Mouse (Mus musculus): ENCODE results near the gene H2-Q4. TPM values are rescaled to one million over a fixed set of nuclear protein-coding genes. Genes with fewer than 3 reads are reported as not detected.
A peak's percentile ranks its signal among the peaks of the same experiment; 100 is the strongest.
"Not testable (repeated sequence)": the region's sequence is repeated elsewhere in the genome, so short reads cannot be mapped to it uniquely, and the experiment has no call there.

The H2-Q4 gene
- polyA plus RNA-seq, 1 experiment from 2014 or later: 1.5 TPM

DNA sequence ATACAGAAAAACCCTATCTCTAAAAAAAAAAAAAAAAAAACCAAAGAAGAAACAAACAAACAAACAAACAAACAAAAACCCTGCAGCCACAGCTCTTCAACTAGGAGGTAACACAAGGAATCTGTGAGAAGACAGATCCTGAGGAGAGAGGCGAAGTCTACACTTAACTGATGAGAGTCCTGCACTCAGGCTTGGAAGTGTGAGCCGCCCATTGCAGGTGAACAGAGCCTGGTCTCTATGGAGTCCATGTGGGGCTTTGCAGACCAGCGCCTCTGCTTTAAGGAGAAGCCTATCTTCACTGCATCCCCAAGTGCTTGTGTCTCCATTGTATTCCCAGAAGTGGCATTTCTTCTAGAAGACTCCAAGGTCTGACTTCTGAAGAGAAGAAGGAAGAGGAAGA is 44.7 kb downstream of the H2-Q4 start:
- 73% methylated on average over 3 of the region's 3 CpGs for WGBS
- not testable (repeated sequence) for H3K9ac ChIP-seq (ENCODE audit: low read depth, low read length); H3K27me3 ChIP-seq (ENCODE audit: control insufficient read depth, insufficient read depth, low read length); H3K27ac ChIP-seq (ENCODE audit: low read depth, low read length); H3K9me3 ChIP-seq (ENCODE audit: control insufficient read depth, low read length); ATAC-seq (ENCODE audit: low FRiP score); DNase-seq (ENCODE audit: low spot score); H3K4me3 ChIP-seq (ENCODE audit: low read depth, low read length); H3K36me3 ChIP-seq (ENCODE audit: control insufficient read depth, insufficient read depth, low read length); H3K4me2 ChIP-seq (replicated peaks; ENCODE audit: low read depth, low read length); H3K4me1 ChIP-seq (replicated peaks; ENCODE audit: control insufficient read depth, insufficient read depth, low read length)

DNA sequence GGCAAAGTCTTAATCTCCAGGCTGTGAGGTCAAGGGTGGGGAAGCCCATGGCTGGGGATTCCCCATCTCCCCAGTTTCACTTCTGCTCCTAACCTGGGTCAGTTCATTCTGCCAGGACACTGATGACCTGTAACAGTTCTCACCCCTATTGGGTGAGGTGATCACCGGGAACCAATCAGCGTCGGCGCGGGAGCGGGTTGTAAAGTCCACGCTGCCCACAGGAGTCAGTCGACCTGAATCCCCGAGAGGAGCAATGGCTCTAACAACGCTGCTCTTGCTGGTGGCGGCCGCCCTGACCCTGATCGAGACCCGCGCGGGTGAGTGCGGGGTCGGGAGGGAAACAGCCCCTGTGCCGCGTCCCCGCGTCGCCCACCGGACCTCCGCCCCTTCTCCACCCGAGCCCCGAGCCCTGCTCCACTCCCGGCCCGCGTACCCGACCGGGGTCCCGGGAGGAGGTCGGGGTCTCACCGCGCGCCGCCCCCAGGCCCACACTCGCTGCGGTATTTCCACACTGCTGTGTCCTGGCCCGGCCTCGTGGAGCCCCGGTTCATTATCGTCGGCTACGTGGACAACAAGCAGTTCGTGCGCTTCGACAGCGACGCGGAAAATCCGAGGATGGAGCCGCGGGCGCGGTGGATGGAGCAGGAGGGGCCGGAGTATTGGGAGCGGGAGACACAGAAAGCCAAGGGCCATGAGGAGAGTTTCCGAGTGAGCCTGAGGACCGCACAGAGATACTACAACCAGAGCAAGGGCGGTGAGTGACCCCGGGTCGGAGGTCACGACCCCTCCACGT is 45.4 kb downstream of the H2-Q4 start, which contains the start of gene H2-Q6:
H2-Q6 (plus strand) TSS at position 227 of the 793 bp plus-strand sequence.
- not testable (repeated sequence) for H3K9me3 ChIP-seq (ENCODE audit: control insufficient read depth, low read length); H3K4me1 ChIP-seq (replicated peaks; ENCODE audit: control insufficient read depth, insufficient read depth, low read length); H3K27me3 ChIP-seq (ENCODE audit: control insufficient read depth, insufficient read depth, low read length); H3K27ac ChIP-seq (ENCODE audit: low read depth, low read length); H3K36me3 ChIP-seq (ENCODE audit: control insufficient read depth, insufficient read depth, low read length)
- ATAC-seq (ENCODE audit: low FRiP score) (peak; percentile 73), DNase-seq (ENCODE audit: low spot score) (peak; percentile 66)
- Histone ChIP-seq H3K4me3 (ENCODE audit: low read depth, low read length) (peak within 1 kb of the TSS; percentile 36), H3K9ac (ENCODE audit: low read depth, low read length) (peak within 1 kb of the TSS; percentile 40; the same call in 1 of the 2 replicates), H3K4me2 (replicated peaks; ENCODE audit: low read depth, low read length) (peak within 1 kb of the TSS; percentile 69)
- 3% methylated on average over 49 of the region's 66 CpGs for WGBS

DNA sequence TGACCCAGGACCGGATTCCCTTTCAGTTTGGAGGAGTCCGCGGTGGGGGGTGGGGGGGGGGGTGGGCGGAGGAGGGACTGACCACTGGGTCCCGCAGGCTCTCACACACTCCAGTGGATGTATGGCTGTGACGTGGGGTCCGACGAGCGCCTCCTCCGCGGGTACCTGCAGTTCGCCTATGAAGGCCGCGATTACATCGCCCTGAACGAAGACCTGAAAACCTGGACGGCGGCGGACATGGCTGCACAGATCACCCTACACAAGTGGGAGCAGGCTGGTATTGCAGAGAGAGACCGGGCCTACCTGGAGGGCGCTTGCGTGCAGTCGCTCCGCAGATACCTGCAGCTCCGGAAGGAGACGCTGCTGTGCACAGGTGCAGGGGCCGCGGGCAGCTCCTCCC is 46.1 kb downstream of the H2-Q4 start:
- not testable (repeated sequence) for H3K27me3 ChIP-seq (ENCODE audit: control insufficient read depth, insufficient read depth, low read length); H3K36me3 ChIP-seq (ENCODE audit: control insufficient read depth, insufficient read depth, low read length); H3K27ac ChIP-seq (ENCODE audit: low read depth, low read length); H3K9ac ChIP-seq (ENCODE audit: low read depth, low read length); H3K4me1 ChIP-seq (replicated peaks; ENCODE audit: control insufficient read depth, insufficient read depth, low read length); H3K9me3 ChIP-seq (ENCODE audit: control insufficient read depth, low read length)
- ATAC-seq (ENCODE audit: low FRiP score) (peak; percentile 21; the same call in 1 of the 2 replicates), DNase-seq (ENCODE audit: low spot score) (peak; percentile 48)
- 17% methylated on average over 28 of the region's 28 CpGs for WGBS
- Histone ChIP-seq H3K4me2 (replicated peaks; ENCODE audit: low read depth, low read length) (peak overlapping the region; percentile 69), H3K4me3 (ENCODE audit: low read depth, low read length) (peak overlapping the region; percentile 36; the same call in 1 of the 2 replicates)

DNA sequence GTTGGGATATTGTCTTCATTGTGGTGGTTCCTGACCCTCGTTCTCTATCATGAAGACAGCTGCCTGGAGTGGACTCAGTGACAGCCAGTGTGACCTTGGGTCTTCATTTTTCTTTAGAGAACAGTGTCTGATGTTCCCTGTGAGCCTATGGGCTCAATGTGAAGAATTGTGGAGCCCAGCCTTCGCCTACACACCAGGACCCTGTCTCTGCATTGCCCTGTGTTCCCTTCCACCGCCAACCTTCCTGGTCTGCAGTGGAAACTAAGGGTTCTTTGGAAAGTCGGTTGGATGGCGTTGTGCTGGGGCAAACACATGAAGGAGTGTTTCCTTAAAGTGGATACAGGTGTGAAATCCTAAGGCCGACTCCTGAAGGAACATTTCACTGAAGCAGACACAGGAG is 49.5 kb downstream of the H2-Q4 start:
- 90% methylated on average over 6 of the region's 6 CpGs for WGBS
- H3K36me3 ChIP-seq (ENCODE audit: control insufficient read depth, insufficient read depth, low read length); H3K4me3 ChIP-seq (ENCODE audit: low read depth, low read length); H3K9ac ChIP-seq (ENCODE audit: low read depth, low read length); H3K27ac ChIP-seq (ENCODE audit: low read depth, low read length); H3K4me2 ChIP-seq (replicated peaks; ENCODE audit: low read depth, low read length); H3K4me1 ChIP-seq (replicated peaks; ENCODE audit: control insufficient read depth, insufficient read depth, low read length); ATAC-seq (ENCODE audit: low FRiP score); DNase-seq (ENCODE audit: low spot score); H3K9me3 ChIP-seq (ENCODE audit: control insufficient read depth, low read length); H3K27me3 ChIP-seq (ENCODE audit: control insufficient read depth, insufficient read depth, low read length): not testable (repeated sequence)

DNA sequence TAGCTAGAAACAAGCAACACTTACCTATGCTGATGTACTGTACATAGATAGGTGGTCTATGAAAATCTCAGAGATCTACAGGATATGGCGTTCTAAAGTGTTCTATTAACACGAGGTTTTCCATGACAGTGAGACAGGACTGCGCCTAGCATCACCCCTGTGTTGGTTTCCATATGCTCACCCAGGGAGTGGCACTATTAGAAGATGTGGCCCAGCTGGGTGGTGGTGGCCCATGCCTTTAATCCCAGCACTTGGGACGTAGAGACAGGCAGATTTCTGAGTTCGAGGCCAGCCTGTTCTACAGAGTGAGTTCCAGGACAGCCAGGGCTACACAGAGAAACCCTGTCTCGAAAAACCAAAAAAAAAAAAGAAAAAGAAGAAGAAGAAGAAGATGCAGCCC is 51.3 kb downstream of the H2-Q4 start:
- ATAC-seq (ENCODE audit: low FRiP score); H3K36me3 ChIP-seq (ENCODE audit: control insufficient read depth, insufficient read depth, low read length); H3K4me1 ChIP-seq (replicated peaks; ENCODE audit: control insufficient read depth, insufficient read depth, low read length); H3K9me3 ChIP-seq (ENCODE audit: control insufficient read depth, low read length); H3K27ac ChIP-seq (ENCODE audit: low read depth, low read length); H3K9ac ChIP-seq (ENCODE audit: low read depth, low read length); DNase-seq (ENCODE audit: low spot score); H3K27me3 ChIP-seq (ENCODE audit: control insufficient read depth, insufficient read depth, low read length); H3K4me3 ChIP-seq (ENCODE audit: low read depth, low read length); H3K4me2 ChIP-seq (replicated peaks; ENCODE audit: low read depth, low read length): not testable (repeated sequence)
- WGBS: 84% methylated on average over 6 of the region's 6 CpGs

DNA sequence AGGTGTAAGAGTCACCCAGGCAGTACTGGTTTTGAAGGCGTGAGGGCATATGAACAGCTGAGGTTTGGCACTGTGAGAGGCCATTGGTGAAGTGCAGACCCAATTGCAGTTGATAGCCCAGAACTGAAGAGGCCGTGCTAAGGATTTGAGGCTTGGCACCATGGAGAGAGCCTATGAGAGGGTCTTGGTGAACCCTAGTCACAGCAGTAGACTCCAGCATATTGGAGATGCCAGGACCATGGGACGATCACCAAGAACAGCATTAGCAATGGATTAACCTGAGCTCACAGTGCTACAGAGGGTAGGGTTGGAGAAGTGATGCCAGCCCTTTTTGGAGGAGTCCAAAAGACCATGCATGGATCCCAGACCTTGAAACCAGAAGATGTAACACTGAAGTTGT is 52.8 kb downstream of the H2-Q4 start:
- H3K4me2 ChIP-seq (replicated peaks; ENCODE audit: low read depth, low read length); H3K9me3 ChIP-seq (ENCODE audit: control insufficient read depth, low read length); ATAC-seq (ENCODE audit: low FRiP score); H3K27me3 ChIP-seq (ENCODE audit: control insufficient read depth, insufficient read depth, low read length); H3K4me3 ChIP-seq (ENCODE audit: low read depth, low read length); H3K27ac ChIP-seq (ENCODE audit: low read depth, low read length); DNase-seq (ENCODE audit: low spot score); H3K36me3 ChIP-seq (ENCODE audit: control insufficient read depth, insufficient read depth, low read length); H3K4me1 ChIP-seq (replicated peaks; ENCODE audit: control insufficient read depth, insufficient read depth, low read length); H3K9ac ChIP-seq (ENCODE audit: low read depth, low read length): not testable (repeated sequence)
- 88% methylated on average over 2 of the region's 3 CpGs for WGBS

DNA sequence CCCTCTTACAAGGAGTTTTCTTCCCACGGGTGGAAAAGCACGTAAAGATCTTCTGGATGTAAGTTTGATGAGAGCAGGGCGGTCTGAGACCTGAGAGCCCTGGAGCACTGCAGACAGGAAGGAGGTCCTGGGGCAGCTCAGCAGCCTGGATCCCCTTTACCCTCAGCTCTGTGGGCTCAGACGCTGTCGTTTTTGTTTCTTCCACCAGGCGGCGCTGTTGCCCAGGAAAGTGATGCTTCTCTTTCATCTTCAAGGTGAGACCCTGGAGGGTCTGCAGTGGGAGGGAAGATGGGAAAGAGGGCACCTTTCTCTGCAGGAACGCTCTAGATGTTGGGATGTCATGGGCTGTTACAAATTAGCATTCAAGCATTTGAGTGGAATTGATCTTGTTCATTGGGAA is 55.4 kb downstream of the H2-Q4 start:
- WGBS: 7% methylated on average over 8 of the region's 8 CpGs
- not testable (repeated sequence) for ATAC-seq (ENCODE audit: low FRiP score); H3K9me3 ChIP-seq (ENCODE audit: control insufficient read depth, low read length)

More for the DNA sequence above, 55.4 kb downstream of the H2-Q4 start:
- not testable (repeated sequence) for H3K27ac ChIP-seq (ENCODE audit: low read depth, low read length); H3K4me2 ChIP-seq (replicated peaks; ENCODE audit: low read depth, low read length); H3K36me3 ChIP-seq (ENCODE audit: control insufficient read depth, insufficient read depth, low read length); H3K4me3 ChIP-seq (ENCODE audit: low read depth, low read length); H3K9ac ChIP-seq (ENCODE audit: low read depth, low read length); H3K4me1 ChIP-seq (replicated peaks; ENCODE audit: control insufficient read depth, insufficient read depth, low read length); H3K27me3 ChIP-seq (ENCODE audit: control insufficient read depth, insufficient read depth, low read length)
- peak; percentile 82 for DNase-seq (ENCODE audit: low spot score)

Other genes starting within 250 kb of the H2-Q4 start
- gene Apom, start 247.6 kb upstream of the H2-Q4 start, polyA plus RNA-seq (2014; fragmentation: Nextera tagmentation; extraction: Ambion mirVana): 0.34 and 0.49 TPM in 2 replicates
- 105 and 117 TPM in 2 replicates for gene Bag6, start 244.4 kb upstream of the H2-Q4 start, polyA plus RNA-seq (2014; fragmentation: Nextera tagmentation; extraction: Ambion mirVana)
- 167 and 205 TPM in 2 replicates for gene Prrc2a, start 214.7 kb upstream of the H2-Q4 start, polyA plus RNA-seq (2014; fragmentation: Nextera tagmentation; extraction: Ambion mirVana)
- gene Aif1, start 203.5 kb upstream of the H2-Q4 start, polyA plus RNA-seq (2014; fragmentation: Nextera tagmentation; extraction: Ambion mirVana): 6.1 and 8.4 TPM in 2 replicates
- gene Lst1, start 191.2 kb upstream of the H2-Q4 start, polyA plus RNA-seq (2014; fragmentation: Nextera tagmentation; extraction: Ambion mirVana): 5.6 and 9.8 TPM in 2 replicates
- gene Ltb, start 185.2 kb upstream of the H2-Q4 start, polyA plus RNA-seq (2014; fragmentation: Nextera tagmentation; extraction: Ambion mirVana): 0.22 and 0.32 TPM in 2 replicates
- not detected in 2 replicates for gene Tnf, start 177.6 kb upstream of the H2-Q4 start, polyA plus RNA-seq (2014; fragmentation: Nextera tagmentation; extraction: Ambion mirVana)
- not detected in 2 replicates for gene Lta, start 174.3 kb upstream of the H2-Q4 start, polyA plus RNA-seq (2014; fragmentation: Nextera tagmentation; extraction: Ambion mirVana)
- gene Gm16181, start 158.8 kb upstream of the H2-Q4 start, polyA plus RNA-seq (2014; fragmentation: Nextera tagmentation; extraction: Ambion mirVana): 0.36 and 0.43 TPM in 2 replicates
- gene Atp6v1g2, start 146.0 kb upstream of the H2-Q4 start, polyA plus RNA-seq (2014; fragmentation: Nextera tagmentation; extraction: Ambion mirVana): 14.7 and 16.8 TPM in 2 replicates
- 2.3 and 3.7 TPM in 2 replicates for gene Nfkbil1, start 143.8 kb upstream of the H2-Q4 start, polyA plus RNA-seq (2014; fragmentation: Nextera tagmentation; extraction: Ambion mirVana)
- 633 and 640 TPM in 2 replicates for gene Ddx39b, start 137.9 kb upstream of the H2-Q4 start, polyA plus RNA-seq (2014; fragmentation: Nextera tagmentation; extraction: Ambion mirVana)
- 42.9 and 43.2 TPM in 2 replicates for gene H2-D1, start 116.9 kb upstream of the H2-Q4 start, polyA plus RNA-seq (2014; fragmentation: Nextera tagmentation; extraction: Ambion mirVana)
- gene H2-Q1, start 59.2 kb upstream of the H2-Q4 start, polyA plus RNA-seq (2014; fragmentation: Nextera tagmentation; extraction: Ambion mirVana): not detected in 2 replicates
- 0.52 and 0.53 TPM in 2 replicates for gene H2-Q2, start 37.4 kb upstream of the H2-Q4 start, polyA plus RNA-seq (2014; fragmentation: Nextera tagmentation; extraction: Ambion mirVana)
- gene H2-Q6, start 45.2 kb downstream of the H2-Q4 start, polyA plus RNA-seq (2014; fragmentation: Nextera tagmentation; extraction: Ambion mirVana): 0.46 and 0.60 TPM in 2 replicates
- 7.0 and 8.7 TPM in 2 replicates for gene H2-Q7, start 59.5 kb downstream of the H2-Q4 start, polyA plus RNA-seq (2014; fragmentation: Nextera tagmentation; extraction: Ambion mirVana)
- gene H2-Q10, start 90.5 kb downstream of the H2-Q4 start, polyA plus RNA-seq (2014; fragmentation: Nextera tagmentation; extraction: Ambion mirVana): 0.15 TPM in 1 of 2 replicates, not detected in the other
- not detected in 2 replicates for gene Pou5f1, start 126.4 kb downstream of the H2-Q4 start, polyA plus RNA-seq (2014; fragmentation: Nextera tagmentation; extraction: Ambion mirVana)
- gene Tcf19, start 137.2 kb downstream of the H2-Q4 start, polyA plus RNA-seq (2014; fragmentation: Nextera tagmentation; extraction: Ambion mirVana): 49.4 and 50.8 TPM in 2 replicates
- 8.3 and 8.9 TPM in 2 replicates for gene Cchcr1, start 137.5 kb downstream of the H2-Q4 start, polyA plus RNA-seq (2014; fragmentation: Nextera tagmentation; extraction: Ambion mirVana)
- 0.67 and 0.97 TPM in 2 replicates for gene Psors1c2, start 153.6 kb downstream of the H2-Q4 start, polyA plus RNA-seq (2014; fragmentation: Nextera tagmentation; extraction: Ambion mirVana)
- 0.06 and 0.20 TPM in 2 replicates for gene Cdsn, start 172.5 kb downstream of the H2-Q4 start, polyA plus RNA-seq (2014; fragmentation: Nextera tagmentation; extraction: Ambion mirVana)
- gene 2300002M23Rik, start 187.8 kb downstream of the H2-Q4 start, polyA plus RNA-seq (2014; fragmentation: Nextera tagmentation; extraction: Ambion mirVana): not detected in 2 replicates
- gene Sfta2, start 221.9 kb downstream of the H2-Q4 start, polyA plus RNA-seq (2014; fragmentation: Nextera tagmentation; extraction: Ambion mirVana): not detected in 2 replicates
- not detected in 2 replicates for gene Gm9573, start 247.0 kb downstream of the H2-Q4 start, polyA plus RNA-seq (2014; fragmentation: Nextera tagmentation; extraction: Ambion mirVana)